Mouse (Mus musculus) ES-E14 (cell line): ENCODE measurements around the gene Irs1.

Experiments
- HCFC1 ChIP-seq: IDR thresholded peaks from 2 replicates; pipeline ENCODE4 v1.6.1; 2012; ENCODE audit warnings: low read length, inconsistent platforms, borderline replicate concordance; ENCODE audit not compliant: insufficient read depth
- MAFK ChIP-seq: IDR thresholded peaks from 2 replicates; pipeline ENCODE4 v1.6.1; 2014; ENCODE audit warnings: mild to moderate bottlenecking, low read depth, low read length, inconsistent platforms; ENCODE audit not compliant: insufficient read depth
- ZNF384 ChIP-seq: IDR thresholded peaks from 2 replicates; pipeline ENCODE4 v1.6.1; 2012; ENCODE audit warnings: low read depth, low read length, inconsistent platforms

DNA sequence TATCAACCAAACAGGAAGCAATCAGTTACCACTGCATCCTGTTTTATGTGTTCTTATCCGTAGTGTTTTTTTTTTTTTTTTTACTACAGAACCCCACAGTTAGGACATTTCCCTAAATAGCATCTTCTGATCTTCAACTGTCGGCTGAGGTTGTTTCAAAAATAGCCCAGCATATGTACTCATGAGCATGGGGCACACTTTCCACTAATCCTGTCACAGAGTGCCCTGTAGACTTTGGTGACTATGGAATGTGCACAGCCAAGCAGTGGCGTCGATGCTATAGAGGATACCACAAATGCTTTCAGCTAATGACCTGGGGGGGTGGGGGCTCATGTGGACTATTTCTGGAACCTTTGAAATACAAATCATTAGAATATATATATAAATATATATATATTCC is 23.7 kb downstream of the Irs1 start:
- TF ChIP-seq ZNF384 (no peak), HCFC1 (no peak), MAFK (no peak)
